In the genomic region with DNA sequence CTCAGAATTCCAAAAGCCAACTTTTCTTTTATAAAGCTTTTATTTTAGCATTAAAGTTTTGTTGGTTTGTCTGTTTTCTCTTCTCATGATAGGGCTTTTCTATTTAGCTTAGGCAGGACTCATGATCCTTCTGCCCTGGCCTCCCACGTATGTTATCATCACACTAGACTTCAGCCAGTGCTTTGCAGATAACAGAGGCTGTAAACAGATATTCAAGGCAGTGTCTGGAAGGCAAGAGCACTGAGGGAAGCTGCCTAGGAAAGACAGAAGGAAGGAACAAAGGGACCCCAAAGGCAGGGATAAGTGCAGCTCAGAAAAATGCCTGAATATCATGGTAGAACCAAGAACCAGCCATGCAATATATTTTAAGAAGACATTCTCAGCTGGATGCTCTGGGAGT, we compare ENCODE assay signal across 21 mouse cellular contexts. TPM values are rescaled to one million over a fixed set of nuclear protein-coding genes. Genes with fewer than 3 reads are reported as not detected.
DNase-seq lines count a peak whose midpoint lies in the region; ATAC-seq lines count a peak whose summit lies in the region.
"Had no signal": no experiment of that assay in that cellular context is flagged by ENCODE, and none has a peak within 500 bp of the region (broad histone marks: within the 10 kb centered on the region; RNA-seq: fewer than 3 reads in every experiment).

No protein-coding gene starts in this region.

- peak; percentile 21 for DNase-seq in ovary, postnatal 36 days (ENCODE audit: low spot score)
- no peak for DNase-seq in ovary, postnatal 14 days (ENCODE audit: low spot score)
- DNase-seq in liver, embryonic 13.5 days, result peak; percentile 48
- DNase-seq in lung, postnatal 14 days, result no peak
- DNase-seq in MN1 (ENCODE audit: low spot score), result no peak
- DNase-seq in spleen, adult 18-20 months, result no peak
- DNase-seq: adrenal gland, adult 2 months; cerebellum, adult 9-11 months; gastrocnemius, postnatal 36 days; lung, adult 2 months; lung, postnatal 36 days; thymus, postnatal 36 days had no signal

- H3K27ac ChIP-seq in liver, embryonic 13.5 days, result peak overlapping the region; percentile 87
- H3K27ac ChIP-seq: embryonic facial prominence, embryonic 12.5 days; hindbrain, embryonic 14.5 days; kidney, embryonic 15.5 days; limb, embryonic 10.5 days; neural tube, embryonic 12.5 days had no signal

- peaks cover 52% of the 10 kb centered on the region for H3K4me1 ChIP-seq in liver, embryonic 13.5 days (replicated peaks)
- H3K4me1 ChIP-seq: embryonic facial prominence, embryonic 12.5 days; limb, embryonic 10.5 days; neural tube, embryonic 12.5 days had no signal

- peak overlapping the region; percentile 23 for H3K9ac ChIP-seq in liver, embryonic 13.5 days
- H3K9ac ChIP-seq: embryonic facial prominence, embryonic 12.5 days; hindbrain, embryonic 14.5 days; kidney, embryonic 15.5 days; neural tube, embryonic 12.5 days had no signal

- peaks cover 49% of the 10 kb centered on the region for H3K36me3 ChIP-seq in liver, embryonic 13.5 days

- WGBS in liver, embryonic 13.5 days (ENCODE audit: insufficient replicate concordance), result 12% methylated on average over 1 of the region's 1 CpGs

- H3K27me3 ChIP-seq in liver, embryonic 13.5 days, result no peaks in the 10 kb centered on the region
- H3K27me3 ChIP-seq: CH12.LX; embryonic facial prominence, embryonic 12.5 days; kidney, embryonic 15.5 days; neural tube, embryonic 12.5 days had no signal

- ATAC-seq in erythroid progenitor cell, adult 5-6 weeks (replicated peaks; ENCODE audit: low FRiP score, poor library complexity, severe bottlenecking), result peak; percentile 92
- peak; percentile 95 for ATAC-seq in liver, embryonic 13.5 days (ENCODE audit: low read depth)
- ATAC-seq: forebrain, embryonic 16.5 days had no signal

- 0 out of 2 replicates have a peak overlapping the region, but pooled peaks have one; percentile 1 for H3K4me3 ChIP-seq in liver, embryonic 13.5 days (replicated peaks)
- H3K4me3 ChIP-seq: embryonic facial prominence, embryonic 12.5 days; kidney, embryonic 15.5 days; limb, embryonic 10.5 days; neural tube, embryonic 12.5 days had no signal

- H3K9me3 ChIP-seq in liver, embryonic 13.5 days (replicated peaks), result no peaks in the 10 kb centered on the region
- H3K9me3 ChIP-seq: embryonic facial prominence, embryonic 12.5 days; kidney, embryonic 15.5 days; limb, embryonic 10.5 days; neural tube, embryonic 12.5 days had no signal

- H3K4me2 ChIP-seq in liver, embryonic 13.5 days, result peak overlapping the region; percentile 55
- H3K4me2 ChIP-seq: embryonic facial prominence, embryonic 12.5 days; hindbrain, embryonic 14.5 days; kidney, embryonic 15.5 days; midbrain, embryonic 11.5 days; neural tube, embryonic 12.5 days had no signal

RNA-seq across cellular contexts. Expression of gene Foxn2, which starts 26.1 kb away (rescaled TPM):
- 13.0 and 20.5 TPM in 2 replicates for total RNA-seq in erythroid progenitor cell, adult 5-6 weeks (2015; ENCODE audit: low replicate concordance)
- total RNA-seq in erythroid progenitor cell, adult 5-6 weeks (2017; ENCODE audit: low replicate concordance), result 13.9 and 16.8 TPM in 2 replicates
- 12.0 and 15.4 TPM in 2 replicates for polyA plus RNA-seq in liver, embryonic 13.5 days (2015; fragmentation: Nextera tagmentation; extraction: Ambion mirVana)

Comparison
In these comparisons a context has a peak if more than half of its experiments do, and no peak if none do; other contexts are left out.
1. DNase-seq: peak in ovary, postnatal 36 days (single experiment) and liver, embryonic 13.5 days (single experiment); none in ovary, postnatal 14 days (single experiment), lung, postnatal 14 days (single experiment), MN1 (single experiment) and spleen, adult 18-20 months (0 of 2).